Mouse (Mus musculus) urinary bladder, postnatal 10 days (tissue): ENCODE measurements around the gene Rundc3a.
"Not testable (repeated sequence)": the region's sequence is repeated elsewhere in the genome, so short reads cannot be mapped to it uniquely, and the experiment has no call there.

Experiments used
- DNase-seq: peaks from one replicate; pipeline ENCODE4 v3.0.0; 2022; ENCODE audit warnings: low spot score

Rundc3a gene

GRCm38 (mm10) chr11:102368347-102368746, 24.9 kb upstream of the Rundc3a start:
- no peak for DNase-seq

GRCm38 (mm10) chr11:102369263-102369662, 23.9 kb upstream of the Rundc3a start:
- DNase-seq, result no peak

DNA sequence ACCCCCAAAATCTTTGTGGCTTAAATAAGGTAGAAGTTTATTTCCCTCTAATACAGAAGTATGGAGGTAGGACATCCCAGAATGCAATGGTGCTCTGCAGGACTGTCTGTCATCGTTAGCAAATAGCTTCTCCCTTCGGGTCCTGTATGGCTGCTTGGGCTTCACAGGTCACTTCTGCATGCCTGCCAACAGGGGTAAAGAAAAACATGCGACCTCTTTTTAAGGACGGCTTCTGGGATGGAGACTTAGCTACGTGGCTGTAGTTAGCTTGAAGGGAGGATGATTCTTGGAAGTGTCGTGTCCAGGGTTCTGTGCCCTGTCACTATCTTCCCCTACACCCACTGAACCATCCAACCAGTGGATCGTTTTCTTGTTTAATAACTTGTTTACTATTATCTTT, 22.9 kb upstream of the Rundc3a start:
- no peak for DNase-seq

- DNase-seq, result no peak
Measured at GRCm38 (mm10) chr11:102371926-102372685, 21.1 kb upstream of the Rundc3a start.

DNA sequence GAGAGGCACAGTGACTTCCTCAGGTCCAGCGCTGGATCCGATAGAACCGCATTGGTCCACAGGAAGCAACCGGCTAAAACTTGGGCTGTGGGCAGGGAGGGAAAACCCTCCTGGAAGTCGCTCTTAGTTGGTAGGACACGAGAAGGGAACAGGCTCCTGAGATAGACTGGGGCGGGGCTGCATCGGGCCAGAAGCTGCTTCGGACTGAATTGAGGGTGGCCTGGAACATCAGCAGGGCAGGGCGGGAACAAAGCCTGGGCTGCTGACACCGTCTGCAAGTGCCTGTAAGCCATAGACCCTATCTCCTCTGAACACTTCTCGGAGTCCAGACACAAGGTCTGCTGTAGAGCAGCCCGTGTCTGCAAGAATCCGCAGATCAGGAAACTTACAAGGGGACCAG, 20.3 kb upstream of the Rundc3a start:
- DNase-seq, result no peak

DNA sequence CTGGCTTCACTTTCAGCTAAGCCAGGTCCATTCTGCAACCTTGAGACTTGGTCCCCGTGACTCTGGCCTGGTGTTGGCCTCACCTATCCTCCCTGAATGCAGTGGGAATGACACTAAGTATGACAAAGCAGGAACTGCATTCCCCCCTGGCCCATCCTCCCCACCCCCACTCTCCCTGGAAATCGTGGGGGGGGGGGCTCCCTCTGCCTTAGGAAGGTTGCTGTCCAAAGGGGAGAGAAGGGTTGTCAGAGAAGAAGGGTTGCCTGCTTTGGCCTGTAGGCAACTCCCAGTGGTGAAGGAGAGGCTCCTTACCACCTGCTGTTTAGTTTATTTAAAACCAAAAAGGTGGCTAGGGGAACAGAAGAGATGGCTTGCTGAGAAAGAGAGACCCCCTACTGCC, 19.6 kb upstream of the Rundc3a start:
- no peak for DNase-seq

GRCm38 (mm10) chr11:102374108-102374725, 19.0 kb upstream of the Rundc3a start:
- DNase-seq, result no peak

- no peak for DNase-seq
Measured at GRCm38 (mm10) chr11:102375196-102376173, 17.7 kb upstream of the Rundc3a start.

DNA sequence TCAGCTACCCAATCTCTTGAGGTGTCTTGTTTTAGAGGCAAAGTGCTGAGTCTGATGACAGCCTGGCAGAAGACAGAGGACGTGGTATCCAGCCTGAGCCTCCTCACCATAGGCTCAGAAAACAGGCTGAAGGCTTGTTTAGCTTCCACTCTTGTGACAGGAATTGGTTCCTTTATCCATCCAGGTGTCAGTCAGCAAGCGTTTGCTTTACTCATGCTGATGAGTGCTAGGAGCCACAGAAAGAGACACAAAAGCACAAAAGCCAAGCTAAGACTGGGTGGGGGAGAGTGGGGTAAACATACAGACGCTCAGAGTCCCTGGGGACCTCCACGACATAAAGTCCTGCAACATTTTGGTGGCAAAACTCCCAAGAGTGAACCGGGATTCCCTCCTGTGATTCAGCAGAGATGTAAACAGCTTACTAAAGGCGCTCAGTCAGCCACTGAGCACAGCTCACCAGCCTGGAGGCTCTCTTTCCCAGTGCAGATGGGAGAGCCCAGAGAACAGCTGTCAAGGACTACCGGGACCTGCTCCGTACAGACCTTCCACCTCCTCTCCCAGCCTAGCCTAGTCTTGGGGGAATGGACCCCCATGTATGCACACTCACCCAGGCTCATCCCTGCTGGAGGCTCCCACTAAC, 16.9 kb upstream of the Rundc3a start:
- no peak for DNase-seq

DNA sequence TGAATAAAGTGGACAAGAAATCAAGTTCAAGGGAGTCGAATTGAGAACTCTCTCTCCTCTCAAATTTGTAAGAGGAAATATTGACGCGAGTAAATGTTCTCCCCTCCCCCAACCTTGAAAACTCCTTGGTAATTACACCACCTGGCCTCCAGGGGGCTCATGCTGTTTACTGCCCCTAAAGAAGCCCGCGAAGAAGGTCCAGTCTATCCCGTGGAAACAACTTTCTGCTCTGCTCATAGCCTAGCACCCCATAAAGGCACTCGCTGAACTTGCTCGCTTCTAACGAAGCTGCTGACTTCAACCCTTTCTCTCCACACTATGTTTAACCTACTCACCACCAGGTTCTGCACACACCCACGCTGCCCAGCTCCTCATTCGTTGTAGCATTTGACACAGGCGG, 16.0 kb upstream of the Rundc3a start:
- DNase-seq, result no peak

GRCm38 (mm10) chr11:102380091-102380490, 13.1 kb upstream of the Rundc3a start:
- no peak for DNase-seq

DNA sequence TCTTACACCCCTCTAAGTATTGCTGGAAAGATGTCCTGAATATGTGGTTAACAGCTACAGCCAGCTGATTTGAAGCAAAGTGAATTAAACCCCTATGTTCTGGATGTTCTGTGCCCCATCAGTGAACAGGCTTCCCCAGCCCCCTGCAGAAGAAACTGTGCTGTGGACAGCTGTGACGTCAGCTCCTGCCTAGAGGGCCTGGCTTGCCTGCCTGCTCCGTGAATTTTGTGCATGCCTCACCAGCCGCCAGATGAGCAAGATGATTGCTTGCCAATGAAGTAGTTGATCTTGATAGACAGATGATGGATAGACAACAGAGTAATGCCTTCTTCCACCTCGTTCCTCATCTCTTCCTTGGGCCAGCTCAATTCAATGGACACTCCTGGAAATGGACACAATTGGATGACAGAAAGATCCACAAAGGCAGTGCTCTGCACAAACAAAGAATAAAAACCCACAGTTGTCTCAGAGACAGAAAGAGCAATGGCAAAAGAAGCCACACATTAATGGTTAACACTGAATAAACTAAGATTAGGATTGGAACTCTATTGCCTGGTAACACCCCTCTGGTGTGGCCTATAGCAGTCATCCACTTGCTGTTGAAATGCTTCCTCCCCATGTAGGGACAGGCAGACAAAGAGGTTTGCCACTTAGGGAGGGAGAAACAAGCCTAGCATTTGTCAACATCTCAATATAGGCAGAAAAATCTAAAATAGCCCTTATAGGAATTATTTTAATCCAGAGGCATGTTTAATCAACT, 11.7 kb upstream of the Rundc3a start:
- DNase-seq, result no peak

DNA sequence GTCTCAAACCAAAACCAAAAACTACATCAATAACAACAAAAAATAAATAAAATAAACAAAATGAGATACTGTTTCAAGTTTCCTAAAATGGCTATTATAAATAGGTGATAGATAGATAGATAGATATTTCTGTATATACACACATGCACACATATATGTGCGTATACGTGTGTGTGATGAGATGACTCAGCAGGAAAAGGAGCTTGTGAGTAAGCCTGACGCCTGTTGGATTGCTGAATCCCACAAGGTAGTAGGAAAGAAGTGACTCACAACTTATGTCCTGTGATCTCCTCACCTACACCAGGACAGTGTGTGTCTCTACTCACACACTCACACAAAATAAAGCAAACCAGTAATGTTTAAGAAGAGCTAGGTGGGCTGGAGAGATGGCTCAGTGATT, 10.4 kb upstream of the Rundc3a start:
- no peak for DNase-seq

DNA sequence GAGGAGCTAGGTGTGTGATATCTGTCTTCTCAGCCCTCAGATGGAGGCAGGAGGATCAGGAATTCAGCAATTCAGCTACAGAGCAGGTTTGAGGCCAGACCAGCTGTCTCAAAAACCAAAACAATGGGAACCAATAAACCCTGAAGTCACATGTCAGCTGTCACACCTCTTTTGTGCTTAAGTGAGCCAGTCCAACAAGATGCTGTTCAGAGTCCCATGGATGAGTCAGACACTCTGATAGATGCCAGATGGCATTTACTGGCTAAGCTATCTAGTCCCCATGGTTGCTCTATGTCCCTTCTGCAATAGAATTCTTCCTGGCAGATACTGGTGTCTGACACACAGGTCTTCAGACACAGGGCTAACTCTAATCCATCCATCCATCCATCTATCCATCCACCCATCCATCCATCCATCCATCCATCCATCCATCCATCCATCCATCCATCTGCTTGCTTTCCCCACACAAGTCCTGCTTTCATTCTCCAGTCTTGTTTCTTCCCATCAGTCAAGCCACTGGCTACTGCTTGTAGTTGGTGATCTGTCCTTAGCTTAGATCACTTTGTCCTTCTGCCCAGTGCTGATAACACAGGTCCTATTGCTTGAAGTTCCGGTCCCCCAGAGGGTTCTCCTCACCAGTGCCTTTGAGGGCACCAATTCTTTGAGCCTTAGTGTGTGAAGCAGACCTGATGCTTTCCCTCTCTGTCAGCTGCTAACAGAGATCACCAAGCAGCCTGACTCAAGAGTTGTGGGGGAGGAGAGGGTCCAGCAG, 9.7 kb upstream of the Rundc3a start:
- no peak for DNase-seq

- no peak for DNase-seq
Measured at GRCm38 (mm10) chr11:102384418-102384817, 8.8 kb upstream of the Rundc3a start.

DNA sequence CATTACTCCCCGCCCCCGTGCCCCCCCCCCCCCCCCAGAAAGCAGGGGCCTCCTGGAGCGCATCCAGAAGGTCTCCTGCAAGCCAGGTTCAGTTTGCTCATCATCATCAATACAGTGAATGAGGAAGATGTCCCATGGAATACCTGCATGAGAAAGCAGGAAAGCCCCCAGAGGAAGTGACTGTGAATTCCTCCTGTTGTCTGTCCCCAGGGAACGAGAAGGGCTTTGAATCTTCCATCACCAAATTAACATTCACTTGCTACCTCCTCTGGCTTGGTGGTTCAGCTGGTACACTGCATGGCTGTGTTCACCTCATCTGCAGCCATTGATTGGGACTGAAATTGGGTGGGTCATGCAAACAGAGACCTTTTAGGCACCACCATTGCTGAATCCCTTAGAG, 8.1 kb upstream of the Rundc3a start:
- no peak for DNase-seq

DNA sequence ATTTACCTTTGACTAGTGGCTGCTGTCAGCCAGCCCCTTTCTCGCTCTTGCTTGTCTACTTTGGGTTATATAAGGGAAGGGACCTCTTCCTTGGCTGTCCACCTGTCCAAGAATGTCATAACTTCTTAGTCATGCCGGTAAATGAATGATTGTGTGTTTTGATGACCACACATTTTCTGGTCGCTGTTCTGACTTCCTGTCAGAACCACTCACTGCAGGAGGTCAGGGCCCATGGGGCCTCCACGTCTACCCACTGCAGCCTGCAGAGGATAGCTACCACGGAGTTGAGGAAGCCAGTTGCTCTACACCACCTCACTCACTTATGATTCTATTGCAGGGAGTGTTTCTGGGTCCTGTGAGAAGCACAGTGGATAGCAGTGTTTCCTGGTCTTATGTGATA, 7.1 kb upstream of the Rundc3a start:
- DNase-seq, result no peak

- not testable (repeated sequence) for DNase-seq
Measured at GRCm38 (mm10) chr11:102389436-102389835, 3.8 kb upstream of the Rundc3a start.

DNA sequence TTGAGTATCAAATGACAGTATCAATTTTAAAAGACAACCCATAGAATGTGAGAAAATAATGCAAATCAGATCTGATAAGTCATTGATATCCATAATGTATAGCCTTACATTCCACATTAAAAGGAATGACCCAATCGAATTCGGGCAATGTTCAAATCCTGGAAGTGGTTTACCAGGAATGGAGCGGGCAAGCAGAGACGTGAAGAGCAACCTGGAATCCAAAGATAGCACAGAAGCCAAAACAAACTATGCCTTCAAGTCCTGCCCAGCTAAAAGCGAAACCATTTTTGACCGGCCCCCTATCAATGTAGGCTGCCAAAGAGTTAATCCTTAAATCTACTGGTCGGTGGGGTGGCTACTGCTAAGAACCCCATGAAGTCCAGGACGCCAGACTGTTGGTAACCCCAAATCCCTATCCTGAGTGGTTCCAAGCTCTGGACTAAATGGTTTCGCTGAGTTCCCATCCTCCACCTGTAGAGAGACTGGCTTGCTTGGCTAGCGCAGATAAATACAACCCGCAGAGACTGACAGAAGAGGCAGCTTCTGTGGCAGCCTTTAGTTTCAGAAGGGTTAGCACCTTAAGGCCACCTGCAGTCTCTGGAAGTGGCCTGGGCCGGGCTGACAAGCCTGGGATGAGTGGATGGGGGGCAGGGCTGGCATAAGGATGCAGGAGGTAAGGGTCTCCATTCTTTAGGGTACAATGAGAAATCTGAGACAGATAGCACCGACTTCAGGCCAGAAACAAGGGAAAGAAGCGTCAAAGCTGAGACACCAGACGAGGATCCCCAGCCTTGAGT, 564 bp upstream of the Rundc3a start:
- DNase-seq, result no peak
